Mouse (Mus musculus) effector memory CD4-positive, alpha-beta T cell, adult 7 months (primary cell): Measurements from ENCODE around the gene Ergic2. TPM values are rescaled to one million over a fixed set of nuclear protein-coding genes. Genes with fewer than 3 reads are reported as not detected.

ENCODE experiments used
- polyA plus RNA-seq: library from polyadenylated mRNA; unstranded; fragments of 100-300 nt; shearing (Covaris generic); gene quantifications from one replicate; pipeline ENCODE4 v1.2.1, GENCODE M21; 2017

The Ergic2 gene
- 132 TPM for polyA plus RNA-seq

DNA sequence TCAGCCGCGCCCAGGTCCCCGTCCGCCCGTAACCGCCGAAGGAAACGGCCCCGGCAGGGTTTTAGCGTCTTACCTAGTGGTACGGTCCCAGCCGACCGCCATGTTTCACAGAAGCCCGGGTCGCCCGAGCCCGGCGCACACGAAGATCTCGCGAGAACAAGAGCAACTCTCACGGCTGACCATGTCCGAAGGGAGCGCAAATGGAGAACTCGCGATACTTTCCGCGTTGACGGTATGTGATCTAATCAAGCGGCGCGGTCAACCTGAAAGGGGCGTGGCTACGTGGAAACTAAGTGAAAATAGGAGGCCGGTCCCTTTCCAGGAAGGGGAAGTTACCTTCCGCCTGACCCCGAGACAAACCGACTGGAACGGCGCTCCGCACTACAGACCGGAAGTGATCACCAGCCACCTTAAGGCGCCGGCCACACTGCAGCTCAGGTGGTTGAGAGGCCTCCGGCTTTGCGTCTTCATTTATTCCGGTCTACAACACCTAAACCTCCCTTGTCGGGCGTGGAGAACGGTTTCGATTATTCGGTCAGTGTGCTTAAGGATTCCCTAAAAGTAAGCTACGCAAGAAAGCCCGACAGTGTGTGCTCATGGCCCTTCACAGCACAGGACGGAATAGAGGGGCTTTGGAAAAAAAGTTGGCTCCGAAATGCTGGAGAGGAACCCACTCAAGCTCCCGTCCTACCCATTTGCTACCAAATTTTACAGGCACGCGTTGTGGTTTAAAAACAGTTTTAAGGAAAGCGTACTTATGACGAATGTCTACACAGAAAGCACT is at the start of gene Ergic2:
Ergic2 (minus strand) TSS at position 478 of the 784 bp plus-strand sequence.

Other genes with a start within 250 kb of the Ergic2 start
- 3.0 TPM for gene Far2, start 165.1 kb downstream of the Ergic2 start, polyA plus RNA-seq
- gene Tmtc1, start 232.0 kb upstream of the Ergic2 start, polyA plus RNA-seq: not detected